Mouse (Mus musculus): ENCODE results near the gene Ulk4.

The Ulk4 gene

DNA sequence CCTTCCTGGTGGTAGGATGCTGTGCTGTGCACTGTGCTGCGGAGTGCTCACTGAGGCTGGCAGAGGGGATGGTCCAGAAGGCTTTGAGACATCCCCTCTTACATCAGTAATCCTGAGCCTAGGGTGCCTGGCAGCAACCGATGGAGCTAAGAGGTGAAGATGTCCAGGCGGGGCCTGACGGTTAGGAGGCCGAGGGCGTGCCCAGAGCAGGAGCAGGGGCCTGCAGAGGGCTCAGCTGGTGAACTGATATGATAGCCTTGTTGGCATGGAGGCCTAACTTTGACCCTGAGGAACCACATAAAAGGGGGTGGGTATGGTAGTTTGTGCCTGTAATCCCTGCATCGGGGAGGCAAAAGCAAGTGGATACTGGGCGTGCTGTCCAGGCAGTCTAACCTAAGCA is 293.1 kb downstream of the Ulk4 start:
- no peak for DNase-seq (ENCODE audit: low read depth, low spot score)

DNA sequence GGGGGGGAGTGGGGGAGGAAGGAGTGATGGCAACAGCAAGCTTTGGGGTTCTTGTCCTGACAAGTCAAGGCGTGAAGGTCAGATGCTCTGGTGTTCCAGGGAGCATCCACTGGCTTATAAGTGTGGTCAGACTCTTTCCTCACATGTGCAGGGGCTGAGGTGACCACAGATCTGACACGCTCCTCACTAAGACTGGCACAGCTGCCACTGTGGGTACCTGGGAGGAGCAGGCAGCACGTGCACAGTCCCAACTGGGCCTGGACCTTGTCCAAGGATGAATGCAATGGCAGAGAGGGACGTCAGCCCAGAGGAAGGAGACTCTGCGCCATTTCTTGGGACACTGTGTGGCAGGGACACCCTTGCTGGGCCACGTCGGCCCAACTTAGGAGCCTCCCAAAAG is 295.2 kb downstream of the Ulk4 start:
- DNase-seq (ENCODE audit: low read depth, low spot score) = no peak

GRCm38 (mm10) chr9:120976856-120977255 is 300.1 kb downstream of the Ulk4 start:
- DNase-seq (ENCODE audit: low read depth, low spot score) = no peak

DNA sequence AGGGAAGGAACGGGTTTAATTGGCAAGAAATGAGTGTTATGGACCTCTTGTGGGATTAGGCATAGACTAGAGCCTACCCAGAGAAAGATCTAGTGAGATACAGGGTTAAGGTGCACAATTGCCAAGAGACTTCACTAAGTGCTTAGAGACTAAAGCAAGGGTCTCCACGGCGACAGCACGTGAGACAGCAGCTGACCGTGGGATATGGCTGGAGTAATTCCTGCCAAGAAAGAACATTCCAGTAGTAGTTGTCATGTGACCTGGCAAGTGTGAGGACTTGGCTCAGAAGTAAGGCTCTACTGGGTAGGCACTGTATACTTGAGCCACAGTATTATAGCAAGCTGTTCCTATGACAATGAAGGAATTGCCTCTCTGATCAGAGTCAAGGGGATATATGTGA is 300.8 kb downstream of the Ulk4 start:
- DNase-seq (ENCODE audit: low read depth, low spot score) = no peak

DNA sequence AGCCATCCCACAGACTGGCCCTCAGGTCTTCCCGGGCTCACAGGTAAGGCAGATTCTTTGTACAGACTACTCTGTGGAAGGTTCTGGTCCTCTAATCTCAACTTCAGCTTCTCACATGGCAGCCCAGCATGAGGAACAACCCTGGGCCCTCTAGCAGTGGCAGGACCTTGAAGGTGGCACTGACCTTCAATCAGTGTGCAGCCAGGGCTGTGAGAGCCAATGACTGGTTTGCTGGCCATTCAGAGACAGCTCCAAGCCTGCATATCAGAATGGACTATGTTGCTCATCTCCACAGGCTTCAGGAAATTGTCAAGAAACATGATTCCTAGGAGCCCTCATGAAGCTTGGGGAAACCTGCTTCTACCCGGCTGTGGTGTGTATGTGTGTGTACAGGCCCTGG is 302.8 kb downstream of the Ulk4 start:
- no peak for DNase-seq (ENCODE audit: low read depth, low spot score)

DNA sequence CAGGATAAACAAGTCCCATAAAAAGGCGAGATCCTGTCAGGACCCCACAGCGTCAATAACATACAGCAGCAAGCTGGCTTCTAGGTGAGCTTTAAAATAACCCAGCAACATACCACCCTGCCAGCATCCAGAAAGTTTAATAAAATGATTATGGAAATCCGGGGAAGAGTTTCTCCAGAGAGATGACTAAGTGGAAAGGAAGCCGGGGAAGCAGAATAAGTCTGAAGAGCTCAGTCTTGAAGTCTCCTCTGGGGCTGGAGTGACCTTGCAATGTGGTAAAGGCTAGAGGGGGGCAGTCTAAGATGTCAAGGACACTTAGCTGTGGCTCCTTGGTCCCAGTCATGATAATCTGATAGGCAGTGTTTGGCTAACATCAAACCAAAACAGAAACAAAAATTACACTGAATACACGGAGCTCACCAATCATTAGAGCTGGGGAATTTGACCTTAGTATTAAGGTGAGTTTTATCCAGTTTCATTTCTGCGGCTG is 303.9 kb downstream of the Ulk4 start:
- no peak for DNase-seq (ENCODE audit: low read depth, low spot score)

GRCm38 (mm10) chr9:120965007-120965406 is 312.0 kb downstream of the Ulk4 start:
- DNase-seq (ENCODE audit: low read depth, low spot score) = no peak

DNA sequence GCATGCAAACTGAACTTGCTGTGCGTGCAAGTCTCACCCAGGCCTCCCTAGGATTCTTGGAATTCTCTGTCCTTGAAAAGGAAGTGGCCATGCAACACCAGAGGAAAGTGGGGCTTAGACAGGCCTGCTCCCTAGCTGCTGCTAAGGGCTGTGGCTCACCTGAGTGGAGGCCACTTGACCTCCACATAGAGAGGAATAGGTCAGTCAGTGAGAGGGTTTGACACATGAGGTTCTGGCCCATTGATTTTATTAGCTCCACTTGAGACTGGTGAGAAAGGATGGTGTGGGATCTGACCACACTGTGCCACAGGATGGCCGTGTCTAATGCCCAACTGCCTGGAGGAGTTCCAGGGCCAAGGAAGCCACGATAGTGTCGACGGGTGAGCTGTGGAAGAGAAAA is 312.8 kb downstream of the Ulk4 start:
- DNase-seq (ENCODE audit: low read depth, low spot score) = no peak

- no peak for DNase-seq (ENCODE audit: low read depth, low spot score)
These were observed 313.3 kb downstream of the Ulk4 start for GRCm38 (mm10) chr9:120963720-120964119.

- DNase-seq (ENCODE audit: low read depth, low spot score) = no peak
These were observed 313.9 kb downstream of the Ulk4 start for GRCm38 (mm10) chr9:120963104-120963503.

- no peak for DNase-seq (ENCODE audit: low read depth, low spot score)
These were observed 314.9 kb downstream of the Ulk4 start for GRCm38 (mm10) chr9:120961969-120962700.

- peak; percentile 42 for DNase-seq (ENCODE audit: low read depth, low spot score)
These were observed 315.5 kb downstream of the Ulk4 start for GRCm38 (mm10) chr9:120961466-120961865.

- DNase-seq (ENCODE audit: low read depth, low spot score) = peak; percentile 29
These were observed 316.4 kb downstream of the Ulk4 start for GRCm38 (mm10) chr9:120960611-120961010.

DNA sequence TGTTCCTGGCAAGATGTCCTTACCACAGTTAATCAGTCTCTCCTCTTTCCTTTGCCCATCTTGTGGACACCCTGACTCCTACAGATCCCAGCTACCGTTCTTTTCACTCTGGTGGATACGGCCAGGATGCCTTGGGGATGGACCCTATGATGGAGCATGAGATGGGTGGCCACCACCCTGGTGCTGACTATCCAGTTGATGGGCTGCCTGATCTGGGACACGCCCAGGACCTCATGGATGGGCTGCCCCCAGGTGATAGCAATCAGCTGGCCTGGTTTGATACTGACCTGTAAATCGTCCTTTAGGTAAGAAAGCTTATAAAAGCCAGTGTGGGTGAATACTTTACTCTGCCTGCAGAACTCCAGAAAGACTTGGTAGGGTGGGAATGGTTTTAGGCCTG is 317.8 kb downstream of the Ulk4 start:
- DNase-seq (ENCODE audit: low read depth, low spot score) = no peak

- DNase-seq (ENCODE audit: low read depth, low spot score) = no peak
These were observed 318.4 kb downstream of the Ulk4 start for GRCm38 (mm10) chr9:120958560-120958959.

DNA sequence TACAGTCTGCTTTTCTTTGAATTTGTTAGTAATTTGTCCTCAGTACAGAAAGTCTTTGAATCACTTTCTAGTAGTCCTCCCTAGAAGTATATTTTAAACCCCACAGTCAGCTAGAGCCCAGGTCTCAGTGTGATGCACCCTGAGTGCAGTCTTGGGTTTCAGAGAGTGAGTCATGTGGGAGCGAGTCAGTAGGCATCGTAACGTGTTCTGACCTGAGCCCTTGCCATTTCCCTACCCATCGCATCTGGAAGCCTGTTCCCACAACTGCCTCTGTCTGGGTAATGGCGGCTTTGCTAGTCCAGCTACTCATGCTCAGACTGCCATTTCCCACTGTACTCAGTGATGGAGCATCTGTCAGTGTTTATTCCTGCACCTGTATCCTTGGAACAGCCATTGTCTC is 318.9 kb downstream of the Ulk4 start:
- no peak for DNase-seq (ENCODE audit: low read depth, low spot score)

- no peak for DNase-seq (ENCODE audit: low read depth, low spot score)
These were observed 325.1 kb downstream of the Ulk4 start for GRCm38 (mm10) chr9:120951947-120952346.

DNA sequence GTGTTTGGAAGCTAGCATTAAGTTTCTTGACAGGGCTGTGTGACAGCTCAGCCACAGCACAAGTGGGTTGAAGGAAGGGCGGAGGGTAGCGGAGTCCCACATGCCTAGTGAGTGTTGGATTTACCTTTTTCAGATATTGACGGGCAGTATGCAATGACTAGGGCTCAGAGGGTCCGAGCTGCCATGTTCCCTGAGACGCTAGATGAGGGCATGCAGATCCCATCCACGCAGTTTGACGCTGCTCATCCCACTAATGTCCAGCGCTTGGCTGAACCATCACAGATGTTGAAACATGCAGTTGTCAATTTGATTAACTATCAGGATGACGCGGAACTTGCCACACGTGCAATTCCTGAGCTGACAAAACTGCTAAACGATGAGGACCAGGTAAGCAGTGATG is 326.2 kb downstream of the Ulk4 start:
- DNase-seq (ENCODE audit: low read depth, low spot score) = no peak

- no peak for DNase-seq (ENCODE audit: low read depth, low spot score)
These were observed 328.2 kb downstream of the Ulk4 start for GRCm38 (mm10) chr9:120948832-120949231.

DNA sequence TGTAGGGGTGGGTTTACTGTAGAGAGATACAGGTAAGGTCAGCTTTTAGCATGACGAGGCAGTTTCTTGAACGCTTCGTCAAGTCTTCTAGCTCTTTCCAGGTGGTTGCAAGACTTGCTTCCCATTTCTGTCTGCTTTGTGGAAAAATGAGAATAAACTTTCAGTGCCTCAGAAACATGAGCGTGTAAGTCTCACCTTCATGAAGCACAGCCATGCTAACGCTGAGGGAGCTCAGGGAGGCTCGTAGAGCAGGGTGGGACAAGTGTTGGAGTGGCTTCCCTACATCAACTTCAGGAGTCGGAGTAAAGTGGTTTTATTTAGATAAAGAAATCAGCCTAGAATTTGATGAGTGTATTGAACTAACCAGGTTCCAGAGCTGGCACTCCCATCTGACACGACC is 330.9 kb downstream of the Ulk4 start:
- DNase-seq (ENCODE audit: low read depth, low spot score) = no peak

- no peak for DNase-seq (ENCODE audit: low read depth, low spot score)
These were observed 332.8 kb downstream of the Ulk4 start for GRCm38 (mm10) chr9:120944211-120944610.

DNA sequence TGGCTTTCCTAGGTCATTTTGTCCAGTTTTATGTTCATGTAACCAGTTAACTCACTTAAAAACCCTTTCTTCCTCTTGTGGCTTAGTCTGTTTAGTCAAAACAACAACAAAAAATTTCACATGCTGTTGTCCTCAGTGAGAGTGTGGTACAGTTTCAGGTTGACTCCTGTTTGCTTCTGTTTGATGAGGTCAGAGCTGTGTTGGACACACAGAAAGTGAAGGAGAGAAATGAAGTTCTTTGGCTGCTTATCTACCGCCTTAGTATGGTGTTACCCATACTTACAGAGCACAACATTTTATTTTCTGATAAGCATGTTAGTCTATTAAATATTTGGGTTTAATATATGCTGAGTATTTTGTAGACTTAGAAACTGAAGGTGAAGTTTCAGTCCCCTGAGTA is 333.2 kb downstream of the Ulk4 start:
- DNase-seq (ENCODE audit: low read depth, low spot score) = no peak

DNA sequence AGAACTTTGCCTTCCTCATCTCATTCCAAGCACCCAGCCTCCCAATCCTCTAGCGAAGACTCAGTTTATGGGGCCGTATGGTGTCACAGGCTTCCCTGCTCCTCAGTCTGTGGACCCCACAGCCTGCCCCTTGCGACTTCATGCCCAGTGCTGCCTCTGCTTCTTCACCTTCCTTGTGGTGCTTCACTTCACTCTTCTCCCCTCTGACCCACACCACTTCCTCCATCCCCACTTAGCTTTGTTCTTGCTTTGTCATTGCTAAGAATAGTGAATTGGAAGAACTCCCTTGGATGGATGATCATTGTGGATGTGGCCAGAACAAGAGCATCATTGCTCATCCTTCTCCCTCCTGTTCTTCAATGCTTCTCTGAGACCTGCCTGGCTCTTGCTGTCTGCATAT is 336.1 kb downstream of the Ulk4 start:
- DNase-seq (ENCODE audit: low read depth, low spot score) = no peak

DNA sequence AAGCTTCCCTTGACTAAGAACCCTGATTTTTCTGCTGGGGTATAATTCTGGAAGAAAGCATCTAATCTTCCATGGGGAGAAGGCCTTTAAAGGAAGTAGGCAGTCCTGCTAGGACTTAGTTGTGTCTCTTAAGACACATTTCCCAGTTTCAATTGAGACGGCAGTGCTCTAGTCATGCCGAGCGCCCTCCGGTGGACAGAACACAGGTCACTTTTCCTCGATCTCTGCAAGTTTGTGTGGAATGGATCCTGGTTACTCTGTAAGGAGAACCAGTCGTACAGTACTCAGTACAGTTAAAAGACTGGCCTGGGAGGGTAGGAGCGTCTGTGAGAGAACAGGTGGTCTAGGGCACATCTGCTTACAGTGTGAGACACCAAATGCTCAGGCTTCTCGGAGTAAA is 340.6 kb downstream of the Ulk4 start:
- DNase-seq (ENCODE audit: low read depth, low spot score) = peak; percentile 73
